Mouse (Mus musculus): ENCODE measurements at regions not wholly inside any gene's neighbourhood (a gene's known extent, or its start where the extent isn't known, plus 50 kb on each side); places are given as distances from the start of the nearest gene placed in this dataset.

DNA sequence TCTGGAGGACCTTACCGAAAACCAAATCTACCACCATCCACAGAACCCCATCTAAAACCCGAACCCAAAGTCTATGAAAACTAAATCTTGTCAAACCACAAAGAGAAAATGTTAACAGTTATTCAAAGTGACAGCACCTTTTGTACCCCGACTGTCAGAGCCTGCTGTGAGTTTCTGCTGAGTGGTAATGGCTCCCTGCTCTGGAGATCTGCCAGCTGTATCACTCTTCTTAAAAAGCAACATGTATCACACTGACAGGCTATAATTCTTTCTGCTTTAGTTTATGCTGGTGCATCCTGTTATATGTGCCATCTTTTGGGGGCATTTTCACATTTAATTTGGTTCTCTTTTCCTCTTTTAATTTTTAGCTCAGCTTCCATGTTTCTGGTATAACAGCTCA, 268.5 kb downstream of the Fam84a start:
- DNase-seq = no peak
- TF ChIP-seq CTCF (IDR thresholded peaks at IDR 0.05; ENCODE audit: borderline replicate concordance, insufficient read depth, low read depth, low read length) (no peak), POLR2A (IDR thresholded peaks at IDR 0.05; ENCODE audit: borderline replicate concordance, insufficient read depth, low read length) (no peak)
- H3K27me3 ChIP-seq (ENCODE audit: control insufficient read depth, insufficient read depth, low read length) = no peaks in the 10 kb centered on the region
- no peaks in the 10 kb centered on the region for H3K4me1 ChIP-seq (ENCODE audit: control insufficient read depth, insufficient read depth, low read length)
- H3K27ac ChIP-seq (ENCODE audit: insufficient read depth, low read length) = no peak overlapping the region
- 13% methylated on average over 3 of the region's 3 CpGs for WGBS
- no peak overlapping the region for H3K4me3 ChIP-seq (replicated peaks; ENCODE audit: insufficient read depth, low read depth, low read length)

DNA sequence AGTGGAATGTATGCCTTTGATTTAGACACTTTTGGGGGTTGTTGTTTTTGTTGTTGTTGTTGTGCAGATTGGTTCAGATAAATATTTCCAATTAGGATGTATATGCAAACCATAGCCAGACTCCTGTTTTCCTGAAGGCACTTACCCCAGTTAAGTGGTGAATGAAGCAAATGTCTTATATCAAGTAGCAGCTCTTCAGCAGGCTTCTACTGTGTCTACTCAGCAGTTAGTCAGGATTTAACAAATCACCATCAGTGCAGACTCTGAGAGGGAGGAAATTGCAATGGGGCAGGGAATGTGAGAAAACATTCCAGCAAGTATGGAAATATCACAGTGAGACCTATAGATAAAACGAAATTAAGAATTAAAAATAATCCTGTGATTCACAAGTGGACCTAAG, 282.7 kb downstream of the Fam84a start:
- no peaks in the 10 kb centered on the region for H3K27me3 ChIP-seq (ENCODE audit: control insufficient read depth, insufficient read depth, low read length)
- TF ChIP-seq CTCF (IDR thresholded peaks at IDR 0.05; ENCODE audit: borderline replicate concordance, insufficient read depth, low read depth, low read length) (no peak), POLR2A (IDR thresholded peaks at IDR 0.05; ENCODE audit: borderline replicate concordance, insufficient read depth, low read length) (no peak)

GRCm38 (mm10) chr12:13861226-13861625, 290.6 kb downstream of the Fam84a start:
- no peak overlapping the region for H3K27ac ChIP-seq (ENCODE audit: insufficient read depth, low read length)
- no peaks in the 10 kb centered on the region for H3K27me3 ChIP-seq (ENCODE audit: control insufficient read depth, insufficient read depth, low read length)
- TF ChIP-seq POLR2A (IDR thresholded peaks at IDR 0.05; ENCODE audit: borderline replicate concordance, insufficient read depth, low read length) (no peak), CTCF (IDR thresholded peaks at IDR 0.05; ENCODE audit: borderline replicate concordance, insufficient read depth, low read depth, low read length) (no peak)
- DNase-seq = no peak
- H3K4me3 ChIP-seq (replicated peaks; ENCODE audit: insufficient read depth, low read depth, low read length) = no peak overlapping the region
- WGBS = 89% methylated on average over 7 of the region's 7 CpGs
- no peaks in the 10 kb centered on the region for H3K4me1 ChIP-seq (ENCODE audit: control insufficient read depth, insufficient read depth, low read length)

More for the DNA sequence above, 282.7 kb downstream of the Fam84a start:
- Histone ChIP-seq H3K4me3 (replicated peaks; ENCODE audit: insufficient read depth, low read depth, low read length) (no peak overlapping the region), H3K27ac (ENCODE audit: insufficient read depth, low read length) (no peak overlapping the region), H3K4me1 (ENCODE audit: control insufficient read depth, insufficient read depth, low read length) (no peaks in the 10 kb centered on the region)
- 35% methylated on average over 1 of the region's 1 CpGs for WGBS
- no peak for DNase-seq

GRCm38 (mm10) chr12:13844532-13845485, 307.0 kb downstream of the Fam84a start:
- DNase-seq = peak in 1 of 2 experiments; percentile 19
- WGBS = 55% methylated on average over 13 of the region's 13 CpGs
- H3K27me3 ChIP-seq (ENCODE audit: control insufficient read depth, insufficient read depth, low read length) = no peaks in the 10 kb centered on the region
- no peak overlapping the region for H3K4me3 ChIP-seq (replicated peaks; ENCODE audit: insufficient read depth, low read depth, low read length)
- peak; percentile 40; the same call in 1 of the 2 replicates for TF ChIP-seq CTCF (IDR thresholded peaks at IDR 0.05; ENCODE audit: borderline replicate concordance, insufficient read depth, low read depth, low read length)
- no peak for TF ChIP-seq POLR2A (IDR thresholded peaks at IDR 0.05; ENCODE audit: borderline replicate concordance, insufficient read depth, low read length)
- no peaks in the 10 kb centered on the region for H3K4me1 ChIP-seq (ENCODE audit: control insufficient read depth, insufficient read depth, low read length)
- H3K27ac ChIP-seq (ENCODE audit: insufficient read depth, low read length) = no peak overlapping the region

DNA sequence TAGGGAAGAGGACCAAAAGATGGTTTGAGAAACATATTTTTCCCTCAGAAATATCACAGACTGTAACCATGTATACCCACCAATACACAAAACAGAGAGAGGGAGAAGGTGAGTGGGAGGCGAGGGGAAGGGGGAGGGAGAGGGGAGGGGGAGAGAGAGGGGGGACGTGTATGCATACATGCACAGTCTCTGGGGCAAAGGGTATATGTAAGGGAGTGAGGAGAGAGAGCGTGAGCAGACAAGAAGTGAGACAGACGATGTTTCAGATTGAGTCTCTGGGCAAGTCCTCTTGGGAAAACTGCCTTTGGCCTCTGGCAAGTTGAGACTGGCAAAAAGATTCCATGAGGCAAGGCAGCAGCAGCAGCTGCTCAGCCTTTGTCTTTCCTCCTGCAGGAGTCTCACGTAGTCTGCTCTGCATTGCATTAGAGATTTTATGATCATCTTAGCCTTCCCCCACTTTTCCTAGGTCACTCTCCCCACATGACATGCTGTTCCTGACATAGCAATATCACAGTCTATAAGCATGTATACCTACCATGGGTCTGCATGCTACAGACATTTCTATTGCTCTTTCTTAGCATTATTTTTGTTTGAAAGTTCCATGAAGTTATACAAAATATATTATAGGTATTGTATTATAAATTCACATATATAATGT, 308.3 kb downstream of the Fam84a start:
- Histone ChIP-seq H3K4me1 (ENCODE audit: control insufficient read depth, insufficient read depth, low read length) (no peaks in the 10 kb centered on the region), H3K27ac (ENCODE audit: insufficient read depth, low read length) (no peak overlapping the region), H3K4me3 (replicated peaks; ENCODE audit: insufficient read depth, low read depth, low read length) (no peak overlapping the region), H3K27me3 (ENCODE audit: control insufficient read depth, insufficient read depth, low read length) (no peaks in the 10 kb centered on the region)
- DNase-seq = no peak
- TF ChIP-seq POLR2A (IDR thresholded peaks at IDR 0.05; ENCODE audit: borderline replicate concordance, insufficient read depth, low read length) = no peak
- no peak for TF ChIP-seq CTCF (IDR thresholded peaks at IDR 0.05; ENCODE audit: borderline replicate concordance, insufficient read depth, low read depth, low read length)
- 53% methylated on average over 5 of the region's 5 CpGs for WGBS

DNA sequence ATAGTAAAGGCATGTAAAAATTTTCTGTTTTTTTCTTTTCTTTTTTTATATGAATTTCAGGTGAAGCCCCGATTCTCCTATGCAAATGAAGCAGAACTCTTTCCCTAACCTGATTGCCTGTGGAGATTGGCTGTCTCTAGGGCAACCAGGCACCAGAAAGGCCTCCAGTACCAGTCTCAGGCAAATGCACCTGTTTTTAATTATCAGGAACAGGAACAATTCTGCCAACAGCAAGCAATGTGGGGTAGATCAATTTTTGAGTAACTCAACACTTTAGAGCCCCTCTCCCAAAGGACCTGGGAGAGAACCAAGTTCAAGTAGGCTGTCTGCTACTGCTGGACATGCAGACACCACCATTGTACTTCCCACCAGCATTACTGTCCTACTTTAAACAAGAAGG, 310.6 kb downstream of the Fam84a start:
- Histone ChIP-seq H3K4me3 (replicated peaks; ENCODE audit: insufficient read depth, low read depth, low read length) (no peak overlapping the region), H3K4me1 (ENCODE audit: control insufficient read depth, insufficient read depth, low read length) (no peaks in the 10 kb centered on the region), H3K27ac (ENCODE audit: insufficient read depth, low read length) (no peak overlapping the region), H3K27me3 (ENCODE audit: control insufficient read depth, insufficient read depth, low read length) (no peaks in the 10 kb centered on the region)
- DNase-seq = no peak
- WGBS = 73% methylated on average over 1 of the region's 1 CpGs
- TF ChIP-seq POLR2A (IDR thresholded peaks at IDR 0.05; ENCODE audit: borderline replicate concordance, insufficient read depth, low read length) = no peak
- TF ChIP-seq CTCF (IDR thresholded peaks at IDR 0.05; ENCODE audit: borderline replicate concordance, insufficient read depth, low read depth, low read length) = no peak

- Histone ChIP-seq H3K4me3 (replicated peaks; ENCODE audit: insufficient read depth, low read depth, low read length) (no peak overlapping the region), H3K27ac (ENCODE audit: insufficient read depth, low read length) (no peak overlapping the region), H3K4me1 (ENCODE audit: control insufficient read depth, insufficient read depth, low read length) (no peaks in the 10 kb centered on the region), H3K27me3 (ENCODE audit: control insufficient read depth, insufficient read depth, low read length) (no peaks in the 10 kb centered on the region)
- 17% methylated on average over 3 of the region's 3 CpGs for WGBS
- TF ChIP-seq POLR2A (IDR thresholded peaks at IDR 0.05; ENCODE audit: borderline replicate concordance, insufficient read depth, low read length) (no peak), CTCF (IDR thresholded peaks at IDR 0.05; ENCODE audit: borderline replicate concordance, insufficient read depth, low read depth, low read length) (no peak)
- DNase-seq = no peak
These were observed 317.1 kb downstream of the Fam84a start for GRCm38 (mm10) chr12:13834723-13835122.

All from cerebellum, adult 2 months (tissue).